Mouse (Mus musculus) heart, adult 2 months (tissue): Measurements from ENCODE around the gene Cenpo. TPM values are rescaled to one million over a fixed set of nuclear protein-coding genes. Genes with fewer than 3 reads are reported as not detected.
"Not testable (repeated sequence)": the region's sequence is repeated elsewhere in the genome, so short reads cannot be mapped to it uniquely, and the experiment has no call there.

Experiments used
- DNase-seq, 2 experiments: peaks; one replicate each; pipeline ENCODE4 v3.0.0; 2021
- H3K27ac ChIP-seq: fragments of 200-600 bp; 2 replicates; pipeline ENCODE4 v1.8.1; 2022
- H3K27me3 ChIP-seq: fragments of 200-500 bp; 2 replicates; pipeline ENCODE4 v1.6.1; 2012; ENCODE audit warnings: mild to moderate bottlenecking, low read length, inconsistent platforms, mixed read lengths; ENCODE audit not compliant: control insufficient read depth, insufficient read depth
- H3K36me3 ChIP-seq: fragments of 200-500 bp; 2 replicates; pipeline ENCODE4 v1.6.1; 2012; ENCODE audit warnings: low read length, inconsistent platforms; ENCODE audit not compliant: control insufficient read depth, insufficient read depth
- H3K4me1 ChIP-seq: fragments of 200-500 bp; 2 replicates; pipeline ENCODE4 v1.6.1; 2011; ENCODE audit warnings: low read length; ENCODE audit not compliant: control insufficient read depth, insufficient read depth
- H3K4me3 ChIP-seq: fragments of 200-600 bp; 2 replicates; pipeline ENCODE4 v1.8.1; 2022
- H3K79me2 ChIP-seq: fragments of 200-500 bp; replicated peaks from 2 replicates; pipeline ENCODE4 v1.6.1; 2012; ENCODE audit warnings: mild to moderate bottlenecking, inconsistent platforms, low read length, moderate library complexity, mixed read lengths; ENCODE audit not compliant: control insufficient read depth, insufficient read depth
- H3K9ac ChIP-seq: fragments of 200-500 bp; 2 replicates; pipeline ENCODE4 v1.6.1; 2012; ENCODE audit warnings: low read depth, mild to moderate bottlenecking, control low read depth, inconsistent platforms, low read length, mixed read lengths
- CTCF ChIP-seq: fragments of 200-600 bp; IDR thresholded peaks from 2 replicates; pipeline ENCODE4 v1.8.1; 2022; ENCODE audit warnings: antibody characterized with exemption, mild to moderate bottlenecking, moderate library complexity
- EP300 ChIP-seq: fragments of 200-500 bp; IDR thresholded peaks from 2 replicates; pipeline ENCODE4 v1.6.1; 2011; ENCODE audit warnings: low read depth, low read length, control low read depth; ENCODE audit not compliant: insufficient read depth
- POLR2A ChIP-seq: fragments of 200-500 bp; IDR thresholded peaks from 2 replicates; pipeline ENCODE4 v1.6.1; 2011; ENCODE audit warnings: mild to moderate bottlenecking, low read depth, low read length, control low read depth; ENCODE audit not compliant: insufficient read depth
- WGBS: fragments of 180-500 bp; shearing (Covaris S2); methylation state at CpG from one replicate; pipeline ENCODE4 v1.1.7; 2018; 5-methylcytosine and 5-hydroxymethylcytosine counted together
- intact Hi-C: fragments of 180-260 bp; cut with DNase I; formaldehyde crosslinking; loops from one replicate; pipeline ENCODE4 v1.15.1; 2025
- polyA plus RNA-seq: library from polyadenylated mRNA; depleted of rRNA; stranded (reverse); fragments of >200 nt; gene quantifications from 2 replicates; pipeline ENCODE4 v1.2.3, GENCODE M21; 2012
- total RNA-seq, 2 experiments: library from RNA; stranded (reverse); gene quantifications; 2 replicates each; pipeline ENCODE4 v1.2.3; 2021

Cenpo gene
- total and polyA plus RNA-seq, 3 experiments = 1.9 to 3.5 (median 2.0) TPM

DNA sequence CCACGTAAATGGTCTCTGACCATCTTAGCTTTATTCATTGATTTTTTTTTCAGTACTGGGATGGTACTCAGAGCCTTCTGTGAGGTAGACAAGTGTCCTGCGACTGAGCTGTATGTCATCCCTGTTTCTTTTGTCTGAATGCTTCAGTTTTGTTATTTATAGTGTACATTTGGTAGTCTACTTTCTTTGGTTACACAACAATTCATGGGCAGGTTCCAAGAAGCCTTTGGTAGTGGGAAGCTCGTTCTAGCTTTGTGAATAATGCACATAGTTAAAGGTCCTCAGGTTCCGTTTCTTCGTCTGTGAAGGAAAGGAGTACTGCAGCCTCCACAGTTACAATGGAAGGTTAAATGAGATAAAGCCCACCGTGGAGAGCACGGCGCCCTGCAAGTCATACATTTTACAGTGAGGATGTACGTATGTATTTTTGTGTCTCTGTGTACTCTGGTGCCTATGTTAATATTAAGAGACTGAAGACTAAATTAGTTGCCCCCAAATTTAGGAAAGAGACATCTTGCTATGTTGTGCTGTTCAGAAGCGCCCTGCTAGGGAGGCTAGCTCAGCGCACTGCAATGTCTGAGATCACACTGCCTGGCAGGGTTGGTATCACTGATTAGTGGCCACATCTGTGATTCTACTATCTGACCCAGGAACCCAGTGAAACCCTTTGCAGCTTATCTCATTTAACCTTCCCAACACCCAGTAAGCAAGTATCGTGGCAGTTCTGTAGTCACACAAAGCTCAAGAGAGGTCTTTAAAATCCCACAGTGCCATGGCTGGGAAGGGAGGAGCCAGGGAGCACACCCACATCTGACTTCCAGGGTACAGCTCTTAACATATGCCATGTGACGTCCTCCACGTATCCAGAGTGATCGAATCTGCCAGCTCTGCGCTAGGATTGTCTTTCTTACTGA, 18.9 kb upstream of the Cenpo start:
- no peak for DNase-seq
- no peaks in the 10 kb centered on the region for H3K36me3 ChIP-seq
- no peaks in the 10 kb centered on the region for H3K27me3 ChIP-seq
- TF ChIP-seq POLR2A (no peak), EP300 (no peak), CTCF (no peak)
- no peak overlapping the region for H3K9ac ChIP-seq
- 90% methylated on average over 16 of the region's 16 CpGs for WGBS
- intact Hi-C loops = no loop called here
- H3K4me1 ChIP-seq = no peaks in the 10 kb centered on the region
- H3K27ac ChIP-seq = no peak overlapping the region
- H3K4me3 ChIP-seq = no peak overlapping the region
- H3K79me2 ChIP-seq = no peaks in the 10 kb centered on the region

DNA sequence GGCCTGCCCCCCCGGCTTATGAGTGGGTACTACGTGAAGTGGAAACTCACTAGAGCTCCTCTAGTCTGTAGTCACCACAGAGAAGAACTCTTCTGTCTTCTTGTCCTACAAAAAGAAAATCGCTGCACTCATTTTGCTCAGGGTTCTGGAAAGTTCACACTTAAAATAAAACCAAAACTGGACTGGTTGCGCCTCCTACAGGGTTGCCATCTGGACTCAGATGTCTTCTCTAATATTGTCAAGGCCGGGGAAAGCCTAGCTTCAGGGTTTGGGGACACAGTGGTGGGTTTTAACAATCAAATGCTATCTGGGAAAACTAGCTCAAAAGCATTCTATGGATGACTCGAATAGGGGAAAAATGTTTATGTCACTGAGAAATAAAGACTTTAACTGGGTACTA, 15.7 kb upstream of the Cenpo start:
- Histone ChIP-seq H3K36me3 (no peaks in the 10 kb centered on the region), H3K27me3 (no peaks in the 10 kb centered on the region), H3K79me2 (no peaks in the 10 kb centered on the region), H3K4me3 (no peak overlapping the region), H3K4me1 (no peaks in the 10 kb centered on the region), H3K9ac (no peak overlapping the region), H3K27ac (no peak overlapping the region)
- WGBS = 89% methylated on average over 6 of the region's 6 CpGs
- no peak for DNase-seq
- intact Hi-C loops = no loop called here
- TF ChIP-seq POLR2A (no peak), EP300 (no peak), CTCF (no peak)

DNA sequence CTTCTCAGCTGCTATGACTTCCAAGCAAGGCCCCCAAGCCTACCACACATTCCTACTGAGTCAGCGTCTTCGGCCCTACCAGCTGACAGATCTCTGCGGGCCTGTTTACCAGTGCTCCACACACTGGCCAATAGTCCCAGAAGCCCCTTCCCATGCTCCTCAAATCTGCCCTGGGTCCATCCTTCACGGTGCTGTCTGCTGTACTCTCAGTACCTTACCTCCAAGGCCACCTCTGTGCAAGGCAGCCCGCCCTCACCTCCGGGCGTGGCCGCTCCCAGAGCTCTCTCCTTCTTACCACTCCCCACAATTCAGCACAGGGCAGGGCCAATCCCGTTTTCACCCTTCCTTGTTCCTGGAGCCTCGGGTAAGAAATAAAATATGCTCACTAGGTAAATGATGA, 11.6 kb upstream of the Cenpo start:
- WGBS = 85% methylated on average over 10 of the region's 10 CpGs
- intact Hi-C loops = no loop called here
- Histone ChIP-seq H3K79me2 (no peaks in the 10 kb centered on the region), H3K36me3 (no peaks in the 10 kb centered on the region), H3K4me3 (no peak overlapping the region), H3K27me3 (no peaks in the 10 kb centered on the region), H3K27ac (no peak overlapping the region), H3K9ac (no peak overlapping the region), H3K4me1 (0 out of 2 replicates have a peak, but pooled peaks cover 1% of the 10 kb centered on the region)
- TF ChIP-seq POLR2A (no peak), EP300 (no peak), CTCF (no peak)
- DNase-seq = no peak

DNA sequence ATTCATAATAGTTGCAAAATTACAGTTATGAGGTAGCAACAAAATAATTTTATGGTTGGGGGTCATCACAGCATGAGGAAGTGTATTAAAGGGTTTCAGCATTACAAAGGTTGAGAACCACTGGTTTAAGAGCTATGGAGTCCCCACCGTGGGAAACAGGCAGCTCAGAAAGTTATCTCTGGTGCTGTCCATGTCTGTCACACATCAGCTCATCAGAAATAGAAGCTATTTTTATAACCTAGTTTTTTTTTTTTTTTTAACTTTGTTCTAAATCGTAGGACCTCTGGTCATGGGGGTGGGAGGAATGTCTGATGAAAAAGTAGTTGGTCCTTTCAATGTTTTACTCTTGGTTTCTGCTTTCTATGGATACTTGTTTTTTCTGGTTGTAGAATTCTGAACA, 9.7 kb upstream of the Cenpo start:
- no peak for TF ChIP-seq CTCF
- no peak for TF ChIP-seq POLR2A
- no peak for TF ChIP-seq EP300
- no peaks in the 10 kb centered on the region for H3K79me2 ChIP-seq
- H3K36me3 ChIP-seq = no peaks in the 10 kb centered on the region
- no peak overlapping the region for H3K27ac ChIP-seq
- no peak for DNase-seq
- intact Hi-C loops = no loop called here
- no peak overlapping the region for H3K4me3 ChIP-seq
- 0 out of 2 replicates have a peak, but pooled peaks cover 1% of the 10 kb centered on the region for H3K4me1 ChIP-seq
- 43% methylated on average over 2 of the region's 2 CpGs for WGBS
- no peak overlapping the region for H3K9ac ChIP-seq
- no peaks in the 10 kb centered on the region for H3K27me3 ChIP-seq

DNA sequence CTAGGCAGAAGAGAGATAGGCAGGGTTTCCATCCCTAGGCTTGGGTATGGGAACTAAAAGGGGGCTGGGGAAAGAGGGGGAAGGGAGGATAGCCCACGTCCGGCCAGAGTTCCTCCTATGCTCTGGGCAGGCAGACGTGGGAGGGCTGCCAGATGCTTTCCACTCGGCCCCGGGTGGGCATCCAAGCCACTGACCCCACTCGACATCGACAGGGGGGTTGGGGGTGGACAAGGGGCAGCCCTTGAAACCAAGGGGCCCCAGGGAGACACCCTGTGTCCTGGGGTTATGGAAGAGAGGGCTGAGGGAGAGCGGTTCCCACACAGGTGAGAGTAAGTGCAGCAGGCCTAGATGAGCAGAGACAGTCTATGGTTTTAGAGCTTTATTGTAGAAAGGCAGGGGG, 6.2 kb upstream of the Cenpo start:
- H3K27me3 ChIP-seq, intact Hi-C loops, H3K4me1 ChIP-seq, H3K27ac ChIP-seq, H3K36me3 ChIP-seq, H3K9ac ChIP-seq, DNase-seq, H3K79me2 ChIP-seq, H3K4me3 ChIP-seq: not testable (repeated sequence)
- WGBS = 59% methylated on average over 8 of the region's 8 CpGs

DNA sequence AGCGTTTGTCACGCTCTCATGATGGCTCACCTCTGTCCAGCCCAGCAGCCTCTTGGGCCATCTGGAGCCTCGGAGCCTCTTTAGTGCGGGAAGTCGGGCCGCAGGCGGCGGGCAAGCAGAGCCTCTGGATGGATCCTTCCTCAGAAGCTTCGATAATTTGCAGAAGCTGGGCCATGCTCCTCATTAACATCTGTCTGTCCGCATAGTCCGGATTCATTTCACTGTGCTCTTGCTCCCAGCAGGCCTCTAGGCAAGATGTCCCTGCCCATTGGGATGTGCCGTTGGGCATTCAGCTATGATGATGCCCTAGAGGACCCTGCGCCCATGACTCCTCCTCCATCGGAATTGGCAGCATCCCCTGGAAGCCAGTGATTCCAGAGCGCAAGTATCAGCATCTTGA, 3.4 kb upstream of the Cenpo start:
- no peak for DNase-seq
- H3K4me3 ChIP-seq = no peak overlapping the region
- WGBS = 95% methylated on average over 15 of the region's 15 CpGs
- intact Hi-C loops = no loop called here
- no peaks in the 10 kb centered on the region for H3K36me3 ChIP-seq
- TF ChIP-seq POLR2A = no peak
- TF ChIP-seq CTCF = no peak
- TF ChIP-seq EP300 = no peak
- H3K79me2 ChIP-seq = no peaks in the 10 kb centered on the region
- H3K9ac ChIP-seq = no peak overlapping the region
- no peak overlapping the region for H3K27ac ChIP-seq
- peaks cover 1% of the 10 kb centered on the region; the same call in 1 of the 2 replicates for H3K4me1 ChIP-seq
- no peaks in the 10 kb centered on the region for H3K27me3 ChIP-seq
